Mouse (Mus musculus) liver, embryonic 13.5 days (tissue): ENCODE data around the gene Eddm3b. TPM values are rescaled to one million over a fixed set of nuclear protein-coding genes. Genes with fewer than 3 reads are reported as not detected.
"Not testable (repeated sequence)": the region's sequence is repeated elsewhere in the genome, so short reads cannot be mapped to it uniquely, and the experiment has no call there.

Source experiments
- ATAC-seq: fragments of 200-750 bp; cut with Nextera tagmentation; 2 replicates; pipeline ENCODE4 v1.8.0; 2017; ENCODE audit warnings: low read depth, mild to moderate bottlenecking, moderate number of reproducible peaks, moderate library complexity
- DNase-seq: peaks from one replicate; pipeline ENCODE4 v3.0.0; 2022
- H3K27ac ChIP-seq: fragments of 300-500 bp; sonication (generic); 2 replicates; pipeline ENCODE4 v1.5.1; 2015; ENCODE audit warnings: moderate library complexity, mild to moderate bottlenecking, inconsistent platforms
- H3K27me3 ChIP-seq: fragments of 300-500 bp; sonication (generic); 2 replicates; pipeline ENCODE4 v1.6.1; 2015; ENCODE audit warnings: mild to moderate bottlenecking, inconsistent platforms
- H3K36me3 ChIP-seq: fragments of 300-500 bp; sonication (generic); 2 replicates; pipeline ENCODE4 v1.6.1; 2015; ENCODE audit warnings: mild to moderate bottlenecking, inconsistent platforms
- H3K4me1 ChIP-seq: fragments of 300-500 bp; sonication (generic); replicated peaks from 2 replicates; pipeline ENCODE4 v1.6.1; 2015; ENCODE audit warnings: inconsistent platforms
- H3K4me2 ChIP-seq: fragments of 300-500 bp; sonication (generic); 2 replicates; pipeline ENCODE4 v1.6.1; 2015; ENCODE audit warnings: inconsistent platforms, mild to moderate bottlenecking, moderate library complexity
- H3K4me3 ChIP-seq: fragments of 300-500 bp; sonication (generic); replicated peaks from 2 replicates; pipeline ENCODE4 v1.5.1; 2015; ENCODE audit warnings: mild to moderate bottlenecking, inconsistent platforms
- H3K9ac ChIP-seq: fragments of 300-500 bp; sonication (generic); 2 replicates; pipeline ENCODE4 v1.6.1; 2015; ENCODE audit warnings: mild to moderate bottlenecking, inconsistent platforms
- H3K9me3 ChIP-seq: fragments of 300-500 bp; sonication (generic); replicated peaks from 2 replicates; pipeline ENCODE4 v1.6.1; 2016; ENCODE audit warnings: inconsistent platforms
- WGBS: fragments of 180-500 bp; shearing (Covaris S2); methylation state at CpG from one replicate; pipeline ENCODE4 v1.1.7; 2015; ENCODE audit not compliant: insufficient replicate concordance; 5-methylcytosine and 5-hydroxymethylcytosine counted together
- polyA plus RNA-seq: library from polyadenylated mRNA; unstranded; fragments of >200 nt; fragmentation: Nextera tagmentation; extraction: Ambion mirVana; gene quantifications from 2 replicates; pipeline ENCODE4 v1.2.1, GENCODE M21; 2015

Eddm3b gene
- polyA plus RNA-seq, 1 experiment from 2014 or later: not detected

- Histone ChIP-seq H3K4me2 (no peak overlapping the region), H3K9ac (no peak overlapping the region), H3K27ac (peak overlapping the region; percentile 93), H3K4me1 (peaks cover 96% of the 10 kb centered on the region), H3K9me3 (no peaks in the 10 kb centered on the region), H3K36me3 (no peaks in the 10 kb centered on the region), H3K4me3 (no peak overlapping the region), H3K27me3 (no peaks in the 10 kb centered on the region)
- 81% methylated on average over 6 of the region's 6 CpGs for WGBS
- ATAC-seq (no peak), DNase-seq (no peak)
Observed at GRCm38 (mm10) chr14:51145521-51145920, 31.3 kb downstream of the Eddm3b start.

GRCm38 (mm10) chr14:51146685-51147084 lies 32.5 kb downstream of the Eddm3b start, which contains the start of gene Rnase1:
Rnase1 (minus strand) TSS chr14:51146785.
- no peak within 1 kb of the TSS for H3K4me2 ChIP-seq
- no peaks in the 10 kb centered on the region for H3K9me3 ChIP-seq
- ATAC-seq (no peak), DNase-seq (no peak)
- H3K27me3 ChIP-seq: no peaks in the 10 kb centered on the region
- no peak within 1 kb of the TSS for H3K4me3 ChIP-seq
- 47% methylated on average over 2 of the region's 2 CpGs for WGBS
- H3K36me3 ChIP-seq: no peaks in the 10 kb centered on the region
- peaks cover 96% of the 10 kb centered on the region for H3K4me1 ChIP-seq
- H3K9ac ChIP-seq: peak within 1 kb of the TSS; percentile 33
- H3K27ac ChIP-seq: peak within 1 kb of the TSS; percentile 93

DNA sequence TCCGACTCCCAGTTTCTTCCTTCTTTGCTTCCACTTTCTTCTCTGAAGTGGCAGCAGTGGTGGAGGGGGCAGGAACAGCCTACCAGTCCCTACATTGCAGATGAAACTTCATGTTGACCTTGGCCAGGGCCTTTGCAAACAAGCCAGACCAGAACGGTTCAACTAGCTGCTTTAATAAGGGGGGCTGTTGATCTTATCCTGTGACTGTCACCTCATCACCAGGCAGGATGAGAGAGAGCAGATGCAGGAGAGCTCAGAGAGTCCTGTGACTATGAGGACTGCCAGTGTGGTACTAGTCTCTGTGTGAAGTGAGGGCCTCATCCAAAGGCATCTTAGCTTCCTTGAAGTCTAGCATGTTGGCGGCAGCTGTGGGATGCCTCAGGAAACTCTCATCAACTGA lies 33.8 kb downstream of the Eddm3b start:
- Histone ChIP-seq H3K27ac (peak overlapping the region; percentile 82), H3K36me3 (no peaks in the 10 kb centered on the region), H3K27me3 (no peaks in the 10 kb centered on the region), H3K4me2 (no peak overlapping the region), H3K4me1 (peaks cover 97% of the 10 kb centered on the region), H3K9me3 (no peaks in the 10 kb centered on the region), H3K9ac (0 out of 2 replicates have a peak overlapping the region, but pooled peaks have one; percentile 4), H3K4me3 (no peak overlapping the region)
- DNase-seq (no peak), ATAC-seq (no peak)
- 76% methylated on average over 3 of the region's 3 CpGs for WGBS

GRCm38 (mm10) chr14:51149164-51149563 lies 34.9 kb downstream of the Eddm3b start:
- peak overlapping the region; percentile 82 for H3K27ac ChIP-seq
- H3K4me2 ChIP-seq: peak overlapping the region; percentile 33
- H3K4me3 ChIP-seq: no peak overlapping the region
- ATAC-seq (peak; percentile 77), DNase-seq (peak; percentile 35)
- 36% methylated on average over 5 of the region's 5 CpGs for WGBS
- H3K4me1 ChIP-seq: peaks cover 97% of the 10 kb centered on the region
- H3K27me3 ChIP-seq: no peaks in the 10 kb centered on the region
- no peaks in the 10 kb centered on the region for H3K9me3 ChIP-seq
- peak overlapping the region; percentile 52; the same call in 1 of the 2 replicates for H3K9ac ChIP-seq
- no peaks in the 10 kb centered on the region for H3K36me3 ChIP-seq

GRCm38 (mm10) chr14:51150206-51150831 lies 36.1 kb downstream of the Eddm3b start:
- Histone ChIP-seq H3K9ac (peak overlapping the region; percentile 28), H3K27ac (peak overlapping the region; percentile 82), H3K9me3 (no peaks in the 10 kb centered on the region), H3K27me3 (no peaks in the 10 kb centered on the region), H3K4me1 (peaks cover 89% of the 10 kb centered on the region), H3K36me3 (no peaks in the 10 kb centered on the region), H3K4me2 (peak overlapping the region; percentile 33), H3K4me3 (no peak overlapping the region)
- peak; percentile 89 for ATAC-seq
- peak; percentile 47 for DNase-seq
- WGBS: 67% methylated on average over 3 of the region's 3 CpGs

DNA sequence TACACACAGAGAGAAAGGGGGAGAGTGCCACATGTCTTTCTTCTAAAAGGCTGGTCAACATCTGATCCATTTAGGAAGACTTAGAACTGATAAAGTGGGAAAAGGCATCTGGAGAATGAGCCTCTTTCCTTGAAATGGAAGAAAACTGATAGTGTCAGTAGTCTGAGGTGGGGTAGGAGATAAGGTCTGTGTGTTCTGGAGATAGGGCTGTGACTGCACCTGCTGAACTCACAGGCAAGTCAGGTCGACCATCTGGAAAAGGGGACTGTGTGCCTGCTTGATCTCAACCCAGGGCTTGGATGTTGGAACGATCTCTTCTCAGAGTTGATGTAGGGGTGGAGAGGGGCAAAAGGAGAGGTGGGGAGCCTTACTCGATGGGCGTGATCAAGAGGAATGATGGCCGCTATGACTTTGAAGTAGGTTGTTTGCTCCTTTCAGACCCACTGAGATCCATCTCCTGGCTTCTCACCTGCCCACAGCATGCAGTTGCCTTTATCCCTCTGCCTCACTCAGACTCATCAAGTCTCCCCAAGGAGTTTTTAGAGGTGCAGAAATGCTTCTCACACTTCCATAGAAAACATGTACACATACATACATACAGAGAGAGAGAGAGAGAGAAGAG lies 38.1 kb downstream of the Eddm3b start:
- H3K36me3 ChIP-seq: no peaks in the 10 kb centered on the region
- no peak overlapping the region for H3K4me3 ChIP-seq
- H3K27me3 ChIP-seq: no peaks in the 10 kb centered on the region
- DNase-seq (peak; percentile 62), ATAC-seq (peak; percentile 64)
- H3K9me3 ChIP-seq: no peaks in the 10 kb centered on the region
- peak overlapping the region; percentile 30; the same call in 1 of the 2 replicates for H3K9ac ChIP-seq
- WGBS: 43% methylated on average over 5 of the region's 5 CpGs
- 0 out of 2 replicates have a peak overlapping the region, but pooled peaks have one; percentile 28 for H3K4me2 ChIP-seq
- H3K27ac ChIP-seq: peak overlapping the region; percentile 80
- H3K4me1 ChIP-seq: peaks cover 73% of the 10 kb centered on the region

DNA sequence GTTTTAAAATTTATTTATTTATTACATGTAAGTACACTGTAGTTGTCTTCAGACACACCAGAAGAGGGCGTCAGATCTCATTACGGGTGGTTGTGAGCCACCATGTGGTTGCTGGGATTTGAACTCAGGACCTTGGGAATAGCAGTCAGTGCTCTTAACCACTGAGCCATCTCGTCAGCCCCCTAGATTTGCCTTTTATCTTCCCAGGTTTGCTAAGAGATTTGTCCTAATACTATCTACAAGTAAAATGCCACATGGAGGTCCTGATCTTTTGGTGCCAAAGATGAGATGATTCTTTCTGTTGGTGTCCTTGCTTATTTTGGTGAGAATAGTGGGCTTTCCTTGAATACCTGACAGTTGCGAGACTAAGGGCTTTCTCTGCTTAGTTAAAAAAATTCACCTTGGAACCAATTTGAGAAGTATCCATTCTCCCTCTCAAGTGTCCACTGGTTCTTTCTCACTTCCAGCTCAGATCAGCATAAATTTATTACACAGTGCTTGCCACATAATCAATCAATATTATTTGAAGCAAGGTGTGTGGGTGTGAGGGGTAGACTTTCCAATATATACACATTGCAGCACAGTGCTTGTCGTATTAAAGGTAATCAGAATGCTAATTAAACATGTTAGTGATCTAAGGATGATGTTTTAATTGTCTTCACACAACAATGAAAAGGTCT lies 42.0 kb downstream of the Eddm3b start:
- Histone ChIP-seq H3K4me1 (peaks cover 41% of the 10 kb centered on the region), H3K4me2 (no peak overlapping the region), H3K36me3 (no peaks in the 10 kb centered on the region), H3K27ac (no peak overlapping the region), H3K4me3 (no peak overlapping the region), H3K9me3 (no peaks in the 10 kb centered on the region), H3K9ac (no peak overlapping the region), H3K27me3 (no peaks in the 10 kb centered on the region)
- DNase-seq (no peak), ATAC-seq (no peak)
- 74% methylated on average over 5 of the region's 5 CpGs for WGBS

DNA sequence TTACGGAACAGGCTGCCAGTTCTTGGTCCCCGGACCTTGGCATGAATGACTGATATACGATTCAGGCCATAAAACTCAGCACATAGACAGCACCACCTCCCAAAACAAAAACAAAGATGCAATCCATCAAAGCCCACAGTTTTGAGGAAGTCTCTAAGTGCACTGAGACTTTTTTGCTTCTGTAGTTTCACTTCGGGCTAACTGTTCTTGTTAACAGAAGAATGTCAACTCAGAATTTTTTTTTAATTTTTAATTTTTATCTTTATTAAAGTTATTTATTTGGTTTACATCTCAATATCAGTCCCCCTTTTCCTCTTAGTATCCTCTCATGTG lies 42.5 kb downstream of the Eddm3b start:
- H3K9me3 ChIP-seq: no peaks in the 10 kb centered on the region
- DNase-seq: no peak
- WGBS: 61% methylated on average over 4 of the region's 4 CpGs
- ATAC-seq: no peak
- H3K36me3 ChIP-seq: no peaks in the 10 kb centered on the region
- H3K4me1 ChIP-seq: peaks cover 39% of the 10 kb centered on the region
- H3K4me3 ChIP-seq: no peak overlapping the region
- H3K9ac ChIP-seq: no peak overlapping the region
- H3K4me2 ChIP-seq: no peak overlapping the region
- H3K27ac ChIP-seq: no peak overlapping the region
- no peaks in the 10 kb centered on the region for H3K27me3 ChIP-seq

DNA sequence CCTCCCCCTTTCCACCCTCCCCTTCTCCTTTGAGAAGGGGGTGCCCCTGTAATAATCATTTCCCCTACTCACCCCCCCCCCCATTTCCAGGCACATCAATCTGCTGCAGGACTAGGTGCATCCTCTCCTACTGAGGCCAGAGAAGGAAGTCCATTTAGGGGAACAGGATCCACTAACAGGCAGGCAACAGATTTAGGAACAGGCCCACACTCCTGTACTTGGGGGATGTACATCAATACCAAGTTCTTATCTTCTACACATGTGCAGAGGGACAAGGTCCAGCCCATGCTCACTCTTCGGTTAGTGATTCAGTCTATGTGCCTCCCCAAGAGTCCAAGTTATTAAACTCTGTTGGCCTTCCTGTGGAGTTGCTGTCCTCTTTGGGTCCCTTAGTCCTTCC lies 42.8 kb downstream of the Eddm3b start:
- Histone ChIP-seq H3K9ac (no peak overlapping the region), H3K9me3 (no peaks in the 10 kb centered on the region), H3K36me3 (no peaks in the 10 kb centered on the region), H3K4me1 (peaks cover 35% of the 10 kb centered on the region), H3K27ac (no peak overlapping the region), H3K27me3 (no peaks in the 10 kb centered on the region), H3K4me3 (no peak overlapping the region), H3K4me2 (no peak overlapping the region)
- WGBS: 46% methylated on average over 1 of the region's 1 CpGs
- no peak for ATAC-seq
- no peak for DNase-seq

GRCm38 (mm10) chr14:51161976-51162375 lies 47.8 kb downstream of the Eddm3b start, which contains the start of gene Rnase2b:
Rnase2b (plus strand) TSS chr14:51162260.
- DNase-seq, H3K27ac ChIP-seq, H3K4me2 ChIP-seq, H3K9me3 ChIP-seq, ATAC-seq, H3K27me3 ChIP-seq, H3K4me3 ChIP-seq, H3K36me3 ChIP-seq, H3K9ac ChIP-seq: not testable (repeated sequence)
- 75% methylated on average over 3 of the region's 3 CpGs for WGBS
- peaks cover 18% of the 10 kb centered on the region for H3K4me1 ChIP-seq

GRCm38 (mm10) chr14:51163323-51163722 lies 49.1 kb downstream of the Eddm3b start:
- DNase-seq, H3K4me3 ChIP-seq, H3K4me2 ChIP-seq, H3K9ac ChIP-seq, H3K27ac ChIP-seq, ATAC-seq, H3K9me3 ChIP-seq, H3K36me3 ChIP-seq, H3K27me3 ChIP-seq: not testable (repeated sequence)
- H3K4me1 ChIP-seq: peaks cover 14% of the 10 kb centered on the region
- 78% methylated on average over 6 of the region's 6 CpGs for WGBS
